Mouse (Mus musculus): ENCODE results near the gene Slc4a1.

Slc4a1 gene

DNA sequence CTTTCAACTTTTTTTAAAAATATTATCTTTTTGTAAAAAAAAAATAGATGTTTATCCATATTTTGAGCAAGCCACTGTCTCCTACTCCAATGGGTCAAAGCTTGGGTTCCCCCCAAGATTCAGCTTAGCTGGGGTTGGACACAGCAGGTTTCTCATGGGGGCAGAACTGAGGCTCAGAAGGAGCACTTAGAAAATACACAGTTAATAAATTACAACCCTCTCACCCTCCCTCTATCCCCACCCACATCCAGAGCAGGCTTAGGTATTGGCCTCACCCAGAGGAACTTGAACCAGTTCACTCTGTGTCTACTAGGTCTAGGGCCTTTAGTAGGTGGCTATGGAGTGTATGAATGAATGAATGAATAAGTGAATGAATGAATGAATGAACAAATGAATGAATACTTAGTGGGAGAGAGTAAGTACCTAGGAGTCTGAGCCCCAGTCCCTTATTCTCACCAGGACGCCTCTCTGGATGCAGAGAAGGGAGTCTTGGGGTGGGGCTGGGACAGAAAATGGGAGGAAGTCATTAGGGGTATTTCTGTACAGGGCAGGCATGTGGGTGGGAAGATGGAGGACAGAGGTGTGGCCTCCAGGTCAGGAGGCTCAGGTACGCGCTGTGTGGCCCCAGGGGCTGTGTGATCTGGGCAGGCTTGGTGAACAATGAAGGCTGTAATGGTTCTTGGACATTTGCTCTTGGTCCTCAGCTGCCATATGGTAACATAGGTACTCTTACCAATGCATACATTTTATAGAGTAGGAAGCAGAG lies 16.6 kb downstream of the Slc4a1 start:
- no peak for TF ChIP-seq GATA4 (IDR thresholded peaks at IDR 0.05; ENCODE audit: insufficient replicate concordance, low read length)

DNA sequence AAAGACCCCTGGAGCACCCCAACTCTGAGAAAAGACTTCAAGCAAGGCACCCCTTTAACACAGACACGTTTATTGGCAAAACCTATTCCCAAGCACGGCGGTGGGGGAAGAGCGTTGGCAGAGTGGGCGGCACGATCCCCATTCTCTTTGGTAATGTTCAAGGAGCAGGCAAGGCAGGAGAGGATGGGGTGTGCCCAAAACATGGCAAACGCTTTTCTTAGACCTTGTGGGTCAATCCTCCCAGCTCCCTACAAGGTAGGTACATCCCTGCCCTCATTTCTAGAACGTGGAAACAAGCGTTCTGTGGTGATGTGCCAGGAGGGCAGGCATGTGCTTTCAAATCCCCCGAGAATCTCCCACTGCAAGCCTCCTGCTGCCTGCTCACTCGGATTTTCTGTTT lies 17.2 kb downstream of the Slc4a1 start:
- no peak for TF ChIP-seq GATA4 (IDR thresholded peaks at IDR 0.05; ENCODE audit: insufficient replicate concordance, low read length)

DNA sequence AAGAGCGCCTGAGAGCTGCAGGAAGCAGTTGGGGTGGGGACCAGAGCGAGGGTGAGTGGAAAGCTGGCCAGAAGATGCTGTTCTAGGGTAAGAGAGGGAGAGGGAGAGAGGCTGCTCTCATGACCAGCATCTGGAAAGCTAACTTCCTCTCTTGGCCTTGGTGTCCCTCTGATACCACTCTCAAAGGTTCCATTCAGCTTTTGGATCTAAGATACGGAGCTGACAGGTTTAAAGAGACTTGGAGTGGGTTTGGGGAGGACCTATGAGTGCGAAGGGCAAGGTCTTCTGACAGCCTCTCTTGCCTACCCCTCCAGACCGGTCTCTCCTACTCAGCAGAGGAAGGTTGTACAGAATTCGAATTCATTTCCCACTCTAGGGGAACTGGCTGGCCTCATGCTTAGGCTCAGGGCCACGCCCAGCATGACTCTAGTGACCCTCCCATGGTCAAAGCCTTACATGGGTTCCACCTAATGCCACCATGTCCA lies 17.9 kb downstream of the Slc4a1 start:
- no peak for TF ChIP-seq GATA4 (IDR thresholded peaks at IDR 0.05; ENCODE audit: insufficient replicate concordance, low read length)

DNA sequence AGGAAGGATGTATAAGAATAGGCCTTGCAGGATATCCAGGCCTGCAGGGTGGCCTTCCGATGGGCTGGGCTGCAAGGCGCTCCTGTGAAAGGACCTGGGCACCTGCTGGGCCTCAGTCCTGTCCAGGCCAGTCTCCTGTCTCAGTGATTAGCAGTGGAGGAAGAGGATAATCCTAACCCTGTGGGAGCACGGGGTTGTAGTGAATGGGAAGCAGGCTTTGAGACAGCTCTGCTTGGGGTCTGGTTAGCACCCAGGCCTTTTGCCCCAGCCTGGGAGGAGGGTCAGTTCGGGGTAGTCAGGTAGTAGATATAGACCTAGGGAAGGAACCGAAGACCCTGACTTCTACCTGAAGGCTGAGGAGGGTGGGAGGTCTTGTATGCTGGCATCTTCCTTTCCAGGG lies 18.3 kb downstream of the Slc4a1 start:
- TF ChIP-seq GATA4 (IDR thresholded peaks at IDR 0.05; ENCODE audit: insufficient replicate concordance, low read length), result no peak

DNA sequence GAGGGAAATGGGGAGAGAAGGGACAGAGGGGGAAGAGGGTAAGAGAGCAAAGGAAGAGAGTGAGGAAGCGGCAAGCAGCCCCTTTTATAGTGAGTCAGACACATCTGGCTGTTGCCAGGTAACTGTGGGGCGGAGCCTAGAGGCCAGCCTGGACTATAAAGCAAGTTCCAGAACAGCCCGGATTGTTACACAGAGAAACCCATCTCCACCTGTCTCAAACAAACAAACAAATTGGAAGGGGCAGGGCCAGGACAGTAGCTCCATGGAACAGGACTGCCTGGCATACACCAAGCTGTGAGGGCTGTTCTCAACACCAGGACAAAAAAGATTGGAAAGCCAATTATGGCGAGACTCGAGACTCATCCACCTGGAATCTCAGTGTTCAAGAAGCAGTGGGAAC lies 19.1 kb downstream of the Slc4a1 start:
- no peak for TF ChIP-seq GATA4 (IDR thresholded peaks at IDR 0.05; ENCODE audit: insufficient replicate concordance, low read length)

DNA sequence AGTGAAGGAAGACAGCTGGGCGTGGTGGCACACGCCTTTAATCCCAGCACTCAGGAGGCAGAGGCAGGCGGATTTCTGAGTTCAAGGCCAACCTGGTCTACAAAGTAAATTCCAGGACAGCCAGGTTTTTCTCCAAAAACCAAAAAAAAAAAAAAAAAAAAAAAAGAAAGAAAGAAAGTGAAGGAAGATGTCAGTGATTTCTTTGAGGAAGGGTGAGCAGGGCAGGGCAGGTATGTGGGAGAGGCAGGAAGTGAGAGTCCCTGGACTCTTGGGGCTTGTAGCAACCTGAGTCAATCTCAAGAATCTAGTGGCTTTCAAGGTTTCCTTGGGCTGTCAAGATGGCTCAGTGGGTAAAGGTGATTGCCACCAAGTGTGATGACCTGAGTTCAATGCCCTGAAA lies 21.5 kb downstream of the Slc4a1 start:
- TF ChIP-seq GATA4 (IDR thresholded peaks at IDR 0.05; ENCODE audit: insufficient replicate concordance, low read length), result no peak

DNA sequence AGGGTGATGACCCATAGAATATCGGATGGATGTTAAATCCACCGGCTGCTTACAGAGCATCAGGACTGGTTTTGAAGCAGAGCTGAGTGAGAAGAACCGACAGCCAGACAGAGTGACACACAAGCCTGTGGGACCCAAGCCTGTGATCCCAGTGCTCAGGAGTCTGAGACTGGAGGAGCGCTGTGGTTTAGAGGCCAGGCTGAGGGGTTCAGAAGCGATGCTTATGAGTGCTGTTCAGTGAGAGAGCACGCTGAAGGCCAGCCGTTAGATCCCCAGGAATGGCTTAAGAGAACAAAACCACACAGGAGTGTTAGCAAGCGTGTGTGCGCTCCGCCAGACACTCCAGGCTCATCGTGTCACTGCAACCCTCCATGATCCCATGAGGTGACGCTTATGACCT lies 23.3 kb downstream of the Slc4a1 start:
- TF ChIP-seq GATA4 (IDR thresholded peaks at IDR 0.05; ENCODE audit: insufficient replicate concordance, low read length), result no peak

DNA sequence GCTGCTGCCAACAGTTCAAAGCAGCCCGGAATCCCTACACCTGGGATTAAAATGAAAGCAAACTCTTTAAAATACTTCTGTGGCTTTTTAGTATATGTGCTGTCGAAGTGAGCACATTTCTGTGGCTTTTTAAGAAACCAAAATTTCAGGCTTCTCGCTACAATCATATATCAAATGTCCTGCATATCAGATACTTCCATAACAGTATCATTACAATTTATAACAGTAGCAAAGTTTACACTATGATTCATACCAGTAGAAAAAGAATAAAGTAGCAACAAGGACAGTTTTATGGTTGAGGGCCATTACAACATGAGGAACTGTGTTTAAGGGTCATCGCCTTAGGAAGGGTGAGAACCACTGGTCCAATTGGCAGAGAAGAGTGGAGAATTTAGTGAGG lies 24.9 kb downstream of the Slc4a1 start:
- no peak for TF ChIP-seq GATA4 (IDR thresholded peaks at IDR 0.05; ENCODE audit: insufficient replicate concordance, low read length)

DNA sequence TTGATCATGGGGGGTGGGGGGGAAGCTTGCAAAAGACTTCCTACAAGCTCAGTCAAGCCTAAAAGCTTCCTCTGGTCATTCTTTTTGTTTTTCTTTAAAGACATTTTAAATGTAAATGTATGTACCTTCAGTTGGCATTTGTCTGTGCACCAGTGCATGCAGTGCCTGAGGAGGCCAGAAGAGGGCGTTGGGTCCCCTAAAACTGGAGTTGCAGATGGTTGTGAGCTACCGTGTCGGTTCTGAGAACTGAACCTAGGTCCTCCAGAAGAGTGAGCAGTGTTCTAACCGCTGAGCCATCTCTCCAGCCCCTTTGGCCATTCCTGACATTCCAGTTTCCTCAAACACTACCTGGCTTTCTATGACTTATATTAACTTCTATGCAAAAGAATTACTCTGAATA lies 26.4 kb downstream of the Slc4a1 start:
- no peak for TF ChIP-seq GATA4 (IDR thresholded peaks at IDR 0.05; ENCODE audit: insufficient replicate concordance, low read length)

DNA sequence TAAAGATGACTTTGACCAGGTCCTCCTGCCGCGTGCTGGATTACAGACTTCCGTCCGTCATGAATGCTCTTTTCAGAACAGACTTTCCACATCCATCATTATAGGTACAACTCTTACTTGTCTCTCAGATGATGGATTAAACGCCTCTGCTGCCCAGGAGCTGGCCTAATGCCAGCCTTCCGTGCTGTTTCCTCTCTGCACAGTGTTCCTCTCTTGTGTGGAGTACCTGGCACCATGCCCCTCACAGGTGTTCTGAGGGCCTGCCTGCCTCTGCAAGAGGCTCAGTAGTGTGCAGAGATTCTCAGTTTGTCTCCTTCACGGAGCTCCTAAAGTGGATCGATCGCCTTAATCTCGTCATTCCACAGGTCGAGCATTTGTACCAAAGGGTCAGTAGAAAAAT lies 26.8 kb downstream of the Slc4a1 start:
- TF ChIP-seq GATA4 (IDR thresholded peaks at IDR 0.05; ENCODE audit: insufficient replicate concordance, low read length), result no peak

DNA sequence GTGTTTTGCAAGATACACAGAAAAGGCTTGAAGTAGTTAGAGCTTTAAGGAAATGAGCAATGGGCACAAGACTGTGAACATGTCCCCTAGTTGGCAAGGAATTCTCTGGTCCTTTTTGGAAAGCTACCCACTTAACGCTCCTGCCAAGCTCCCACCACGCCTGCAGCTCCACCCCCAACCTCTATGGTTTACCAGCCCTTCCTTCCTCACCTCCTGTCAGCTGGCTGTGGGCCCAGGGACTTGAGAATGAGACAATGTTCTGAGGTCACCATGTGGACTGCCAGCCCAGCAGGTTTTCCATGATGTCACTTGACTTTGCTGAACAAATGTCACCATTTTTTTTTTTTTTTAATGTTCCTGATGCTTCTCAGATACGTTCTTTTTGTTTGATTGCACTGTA lies 27.4 kb downstream of the Slc4a1 start:
- TF ChIP-seq GATA4 (IDR thresholded peaks at IDR 0.05; ENCODE audit: insufficient replicate concordance, low read length), result no peak

DNA sequence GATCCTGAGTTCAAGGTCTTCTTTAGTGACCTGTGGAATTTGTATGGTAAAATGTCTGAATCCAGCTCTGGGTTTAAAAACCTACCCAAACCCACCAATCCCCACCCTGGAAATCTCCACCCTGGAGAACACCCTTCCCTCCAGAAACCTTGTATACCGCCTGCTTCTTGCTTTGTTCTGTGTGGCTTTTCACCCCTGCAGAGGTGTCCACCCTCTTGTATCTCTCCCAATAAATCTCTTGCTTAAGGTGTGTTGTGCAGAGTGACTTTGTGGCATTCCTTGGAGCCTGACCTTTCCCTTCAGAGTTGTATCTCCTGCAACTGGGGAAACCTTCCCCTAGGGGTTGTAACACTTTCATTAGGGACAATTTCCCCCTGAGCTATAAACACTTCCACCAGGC lies 28.1 kb downstream of the Slc4a1 start:
- no peak for TF ChIP-seq GATA4 (IDR thresholded peaks at IDR 0.05; ENCODE audit: insufficient replicate concordance, low read length)

DNA sequence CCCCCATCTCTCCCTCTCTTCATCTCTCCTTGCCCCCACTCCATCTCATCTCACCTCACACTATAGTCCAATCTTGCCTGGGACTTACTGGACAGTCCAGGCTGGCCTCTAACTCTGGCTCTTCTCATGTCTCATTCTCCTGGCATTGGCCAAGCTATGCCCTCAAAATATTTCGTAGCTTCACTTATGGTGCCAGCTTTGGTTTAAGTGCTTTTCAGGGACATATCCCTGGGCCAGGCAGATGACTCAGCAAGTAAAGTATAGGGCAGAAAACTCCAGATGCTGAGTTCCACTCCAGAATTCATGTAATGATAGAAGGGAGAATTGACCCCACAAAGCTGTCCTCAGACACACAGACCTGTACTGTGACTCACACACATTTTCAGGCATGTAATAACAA lies 29.8 kb downstream of the Slc4a1 start:
- TF ChIP-seq GATA4 (IDR thresholded peaks at IDR 0.05; ENCODE audit: insufficient replicate concordance, low read length), result no peak

DNA sequence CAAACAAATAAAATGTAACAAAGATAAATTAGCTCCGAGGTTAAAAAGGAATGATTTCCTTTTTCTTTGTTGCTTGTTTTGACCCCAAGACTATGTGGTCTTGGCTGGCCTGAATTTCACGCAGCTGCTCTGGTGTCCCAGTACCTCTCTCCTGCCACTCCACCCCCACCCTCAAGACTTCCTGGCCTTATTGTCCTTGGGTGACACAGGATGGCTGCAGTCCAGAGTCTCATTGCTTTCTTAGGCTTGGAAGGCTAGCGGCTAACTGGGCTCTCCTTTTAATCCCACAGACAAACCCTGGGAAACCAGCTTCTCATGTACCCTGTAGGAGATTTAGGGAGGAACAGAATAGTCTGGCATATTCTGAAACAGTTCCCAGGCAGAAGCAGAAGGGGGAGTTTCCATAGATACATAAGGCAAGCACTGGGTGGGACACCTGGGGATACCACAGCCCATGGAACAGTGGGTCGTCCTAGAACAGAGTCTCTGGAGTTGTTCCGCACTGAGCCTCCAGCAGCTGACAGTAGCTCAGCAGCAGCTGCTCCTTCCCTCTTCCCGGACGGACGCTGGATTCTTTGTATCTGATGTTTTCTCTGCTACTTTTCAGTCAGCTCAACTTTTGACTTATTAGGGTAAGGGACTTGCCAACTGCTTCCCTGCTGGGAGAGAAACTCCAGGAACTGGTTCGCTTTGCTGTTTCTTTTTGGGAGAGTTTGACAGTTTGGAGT lies 30.9 kb downstream of the Slc4a1 start:
- no peak for TF ChIP-seq GATA4 (IDR thresholded peaks at IDR 0.05; ENCODE audit: insufficient replicate concordance, low read length)

DNA sequence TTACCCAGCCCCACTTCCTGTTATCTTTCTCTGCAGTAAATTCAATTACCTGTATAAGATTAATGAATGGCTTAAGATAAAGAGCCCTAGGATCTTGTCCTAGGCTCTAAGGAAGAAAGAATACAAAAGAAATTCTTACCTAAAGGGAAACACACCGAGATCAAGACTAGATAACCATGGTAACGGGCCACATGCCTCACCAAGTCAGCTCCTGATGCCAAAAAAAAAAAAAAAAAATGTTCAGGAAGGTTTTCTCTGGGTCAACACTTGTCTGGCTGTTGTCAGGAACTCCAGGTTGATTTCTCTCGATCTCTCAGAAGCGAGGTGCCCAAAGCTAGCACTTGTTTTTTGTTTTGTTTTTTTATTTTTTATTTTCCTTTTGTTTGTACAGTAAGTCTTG lies 32.0 kb downstream of the Slc4a1 start:
- TF ChIP-seq GATA4 (IDR thresholded peaks at IDR 0.05; ENCODE audit: insufficient replicate concordance, low read length), result no peak

DNA sequence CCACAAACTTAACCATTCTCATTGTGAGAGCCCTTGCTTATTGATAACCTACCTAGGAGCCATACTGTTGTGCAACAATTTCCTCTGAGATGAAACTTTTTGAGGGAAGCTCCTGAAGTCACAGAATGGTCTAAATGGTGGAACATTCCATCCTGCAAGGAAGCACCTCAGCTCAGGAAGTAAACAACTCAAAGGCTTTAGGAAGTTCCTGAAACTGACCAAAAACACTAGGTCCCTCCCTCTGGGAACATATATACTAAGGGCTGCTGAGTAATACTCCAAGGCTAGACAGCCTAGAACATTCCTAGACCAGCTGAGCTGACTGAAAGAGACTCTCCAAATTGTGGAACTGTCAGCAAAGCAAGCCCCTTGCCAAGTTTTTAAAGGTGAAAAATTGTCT lies 32.9 kb downstream of the Slc4a1 start:
- TF ChIP-seq GATA4 (IDR thresholded peaks at IDR 0.05; ENCODE audit: insufficient replicate concordance, low read length), result no peak

Data from liver, adult (tissue).